Mouse (Mus musculus) fibroblast of lung, adult 2 months (primary cell): ENCODE results near the gene Cdk2ap2.
"Not testable (repeated sequence)": the region's sequence is repeated elsewhere in the genome, so short reads cannot be mapped to it uniquely, and the experiment has no call there.

Source experiments
- DNase-seq: peaks from one replicate; pipeline ENCODE4 v3.0.0-alpha.2; 2011; ENCODE audit warnings: low read depth

The Cdk2ap2 gene

GRCm38 (mm10) chr19:4068242-4068641 lies 28.7 kb upstream of the Cdk2ap2 start:
- DNase-seq: not testable (repeated sequence)

- no peak for DNase-seq
These were observed 28.1 kb upstream of the Cdk2ap2 start for GRCm38 (mm10) chr19:4068717-4069410.

- no peak for DNase-seq
These were observed 26.7 kb upstream of the Cdk2ap2 start for GRCm38 (mm10) chr19:4070311-4070710.

DNA sequence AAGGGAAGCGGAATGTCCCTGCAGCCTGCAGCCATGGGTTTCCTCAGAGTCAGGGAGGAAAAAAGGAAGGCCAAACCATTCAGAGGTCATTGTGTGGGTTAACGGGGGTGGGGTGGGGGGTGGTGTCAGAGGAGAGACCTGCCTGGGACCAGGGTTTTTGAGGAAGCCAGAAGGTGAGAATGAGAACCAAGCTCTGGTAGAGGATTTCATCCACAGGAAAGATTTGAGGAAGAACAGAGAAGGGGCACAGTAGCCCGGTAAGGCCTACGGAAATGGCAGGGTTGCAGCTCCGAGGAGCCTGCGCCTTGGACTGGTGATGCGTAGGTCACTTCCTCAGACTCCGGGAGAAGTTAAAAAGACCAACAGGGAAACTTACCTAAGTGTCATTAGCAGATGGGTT lies 26.2 kb upstream of the Cdk2ap2 start:
- DNase-seq: no peak

GRCm38 (mm10) chr19:4071406-4071805 lies 25.6 kb upstream of the Cdk2ap2 start:
- no peak for DNase-seq

- no peak for DNase-seq
These were observed 24.1 kb upstream of the Cdk2ap2 start for GRCm38 (mm10) chr19:4072706-4073424.

DNA sequence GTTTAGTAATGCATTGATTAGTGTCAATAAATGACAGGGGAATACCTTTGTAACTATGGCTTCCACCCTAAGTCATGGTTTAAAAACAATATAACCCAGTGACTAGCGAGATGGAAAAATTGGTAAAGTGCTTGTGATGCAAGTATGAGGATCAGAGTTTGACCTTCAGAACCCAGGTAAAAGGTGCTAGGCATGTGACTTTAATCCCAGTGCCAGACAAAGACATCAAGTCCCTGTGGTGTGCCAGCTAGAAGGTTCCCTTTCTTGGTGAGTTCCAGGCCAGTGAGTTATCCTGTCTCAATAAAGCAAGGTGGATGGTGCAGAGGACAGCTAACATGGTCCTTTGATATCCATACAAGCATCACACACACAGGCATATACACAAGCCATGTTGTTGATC lies 21.5 kb upstream of the Cdk2ap2 start:
- DNase-seq: no peak

DNA sequence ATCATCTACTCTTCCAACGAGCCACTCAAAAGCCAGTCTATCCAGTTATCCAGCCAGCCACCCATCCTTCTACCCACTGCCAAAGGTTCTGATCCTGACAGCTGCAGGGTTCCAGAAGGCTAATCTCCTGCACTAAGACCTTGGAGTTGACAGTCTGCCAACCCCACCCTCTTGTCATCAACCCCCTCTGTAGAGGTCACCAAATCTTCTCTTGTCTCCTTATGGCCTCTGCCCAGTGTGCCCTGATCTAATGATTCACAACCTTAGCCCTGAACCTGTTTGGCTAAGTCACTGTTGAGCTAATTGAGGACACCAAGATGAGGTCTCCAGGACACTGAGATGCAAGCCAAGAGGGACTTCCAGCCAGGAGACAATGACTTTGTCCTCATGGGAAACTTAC lies 17.4 kb upstream of the Cdk2ap2 start:
- DNase-seq: no peak

DNA sequence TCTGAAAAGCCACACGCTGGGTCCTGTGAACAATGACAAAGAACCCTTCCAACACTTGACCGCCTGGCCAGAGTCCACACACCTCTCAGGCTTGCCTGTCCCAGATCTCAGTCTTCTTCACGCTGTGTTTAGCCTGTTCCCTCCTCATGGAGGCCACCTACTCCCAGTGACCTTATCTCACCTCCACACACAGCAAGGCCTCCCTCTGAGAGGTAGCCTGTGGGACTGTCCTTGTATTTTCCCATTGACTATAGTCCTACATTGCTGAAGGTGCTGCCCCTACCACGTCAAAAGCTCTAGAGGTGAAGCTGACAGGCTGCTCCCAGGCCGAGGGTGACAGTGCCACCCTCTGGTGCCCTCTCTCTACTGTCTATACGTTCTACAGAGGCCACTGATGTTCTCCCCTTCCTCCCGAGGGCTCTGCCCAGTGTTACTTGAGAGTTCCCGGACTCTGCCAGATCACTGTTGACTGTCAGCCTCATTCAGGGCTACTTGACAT lies 16.4 kb upstream of the Cdk2ap2 start:
- no peak for DNase-seq

GRCm38 (mm10) chr19:4081394-4081793 lies 15.6 kb upstream of the Cdk2ap2 start, which contains the start of gene Cabp2:
Gene Cabp2 (plus strand): TSS chr19:4081578.
- no peak for DNase-seq

DNA sequence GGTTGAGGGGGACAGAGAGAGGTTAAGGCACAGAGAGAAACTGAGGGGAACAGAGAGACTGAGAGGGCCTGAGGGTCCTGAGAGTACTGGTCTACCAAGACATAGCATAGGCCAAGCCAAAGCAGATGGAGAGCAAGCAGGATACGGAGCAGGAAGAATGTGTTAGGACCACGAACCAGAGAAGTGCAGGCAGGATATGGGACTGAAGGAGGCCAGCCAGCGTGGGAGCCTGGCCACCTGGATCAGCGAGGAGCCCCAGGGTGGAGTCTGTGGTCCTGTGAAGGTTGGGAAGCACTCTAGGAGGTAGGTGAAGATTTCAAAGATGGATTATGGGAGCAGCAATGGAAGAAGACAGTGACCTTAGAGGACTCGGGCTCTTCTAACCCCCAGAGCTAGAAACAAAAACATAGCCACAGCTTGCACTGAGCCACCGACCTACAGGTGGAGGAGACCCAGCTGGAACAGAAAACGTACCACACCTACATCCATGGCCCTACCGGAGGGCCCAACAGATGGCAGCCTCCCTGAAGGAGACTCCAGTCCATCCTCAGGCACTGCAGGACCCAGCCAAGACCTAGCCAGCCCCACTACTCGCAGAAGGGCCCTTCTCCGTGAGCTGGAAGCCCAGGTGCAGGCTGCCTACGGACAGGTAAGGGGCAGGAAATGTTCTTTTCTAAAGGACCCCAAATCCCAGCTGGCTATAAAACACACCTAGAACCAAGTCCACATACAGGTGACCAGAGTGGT lies 14.6 kb upstream of the Cdk2ap2 start:
- DNase-seq: no peak

- no peak for DNase-seq
These were observed 13.7 kb upstream of the Cdk2ap2 start for GRCm38 (mm10) chr19:4083316-4083715.

DNA sequence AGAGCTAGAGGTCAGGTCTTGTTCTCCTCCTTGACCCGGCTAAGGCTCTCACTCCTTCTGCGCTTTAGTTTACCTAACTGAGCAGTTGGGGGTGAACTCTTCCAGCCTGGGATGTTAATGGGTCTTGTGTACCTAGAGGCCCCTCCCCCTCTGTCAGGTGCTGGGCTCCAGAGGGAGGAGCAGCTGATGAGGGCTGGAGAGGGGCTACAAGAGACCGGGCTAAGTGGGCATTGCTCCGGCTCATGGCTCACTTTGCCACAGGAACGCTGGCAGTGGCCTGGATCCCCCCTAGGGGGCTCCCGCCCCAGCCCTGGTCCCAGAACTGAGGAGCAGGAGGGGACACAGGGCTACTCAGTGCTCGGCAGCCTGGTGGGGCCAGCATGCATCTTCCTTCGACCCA lies 13.2 kb upstream of the Cdk2ap2 start:
- no peak for DNase-seq

DNA sequence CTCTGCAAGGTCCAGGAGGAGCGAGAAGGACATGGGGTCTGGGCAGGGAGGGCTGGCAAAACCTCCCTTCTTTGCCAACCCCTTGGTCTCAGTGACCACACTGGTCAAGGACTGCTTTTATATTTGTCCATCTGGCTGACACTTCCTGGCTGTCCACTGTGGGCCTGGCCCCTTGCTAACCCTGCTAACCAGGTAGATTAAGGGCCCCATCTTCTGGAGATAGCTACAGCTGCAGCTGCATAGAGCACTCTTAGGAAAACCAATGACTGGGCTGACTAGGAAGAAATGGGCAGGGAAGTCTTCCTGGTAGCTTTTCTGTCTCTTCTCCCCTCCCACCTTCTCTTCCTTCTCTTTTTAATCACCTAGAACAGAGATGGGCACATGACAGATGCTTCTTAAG lies 12.0 kb upstream of the Cdk2ap2 start:
- no peak for DNase-seq

DNA sequence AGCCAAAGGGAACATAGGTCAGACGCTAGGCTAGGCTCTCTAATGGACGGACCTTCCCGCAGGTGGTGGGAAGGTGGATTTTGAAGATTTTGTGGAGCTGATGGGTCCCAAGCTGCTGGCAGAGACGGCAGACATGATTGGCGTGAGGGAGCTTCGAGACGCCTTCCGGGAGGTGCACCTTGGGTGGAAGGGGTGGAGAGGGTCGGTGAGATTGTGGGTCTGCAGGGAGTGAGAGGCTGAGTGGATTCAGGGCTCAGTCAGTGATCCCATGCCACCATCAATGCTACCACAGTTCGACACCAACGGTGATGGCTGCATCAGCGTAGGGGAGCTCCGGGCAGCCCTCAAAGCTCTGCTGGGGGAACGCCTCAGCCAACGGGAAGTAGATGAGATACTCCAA lies 10.8 kb upstream of the Cdk2ap2 start:
- DNase-seq: no peak

DNA sequence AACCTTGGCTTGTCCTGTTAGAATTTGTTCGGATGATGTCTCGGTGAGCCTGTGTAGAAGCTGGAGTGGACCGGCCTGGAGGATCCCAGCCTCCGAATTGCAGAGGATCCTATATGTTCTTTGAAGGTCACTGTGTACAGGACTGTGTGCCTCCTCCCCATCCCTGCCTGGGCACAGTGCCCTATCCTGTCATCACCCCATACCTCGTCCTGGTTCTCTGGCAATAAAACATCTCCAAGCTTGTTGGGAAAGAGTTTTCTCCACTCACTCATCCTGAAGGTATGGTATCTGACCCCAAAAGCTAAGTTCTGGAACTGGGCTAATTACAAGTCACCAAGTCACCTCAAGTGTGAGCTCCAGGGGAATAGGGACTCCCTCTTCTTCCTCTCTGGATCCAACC lies 9.9 kb upstream of the Cdk2ap2 start:
- DNase-seq: peak; percentile 36

- no peak for DNase-seq
These were observed 8.8 kb upstream of the Cdk2ap2 start for GRCm38 (mm10) chr19:4088146-4088545.

- no peak for DNase-seq
These were observed 7.9 kb upstream of the Cdk2ap2 start for GRCm38 (mm10) chr19:4089128-4089527.

GRCm38 (mm10) chr19:4090446-4090845 lies 6.5 kb upstream of the Cdk2ap2 start:
- no peak for DNase-seq

GRCm38 (mm10) chr19:4091383-4091782 lies 5.6 kb upstream of the Cdk2ap2 start:
- DNase-seq: no peak

- no peak for DNase-seq
These were observed 4.2 kb upstream of the Cdk2ap2 start for GRCm38 (mm10) chr19:4092750-4093149.

- no peak for DNase-seq
These were observed 3.2 kb upstream of the Cdk2ap2 start for GRCm38 (mm10) chr19:4093772-4094171.

- no peak for DNase-seq
These were observed 2.6 kb upstream of the Cdk2ap2 start for GRCm38 (mm10) chr19:4094348-4094747.
